Mouse (Mus musculus) midbrain, embryonic 16.5 days (tissue): ENCODE measurements around the gene Olfr1371. TPM values are rescaled to one million over a fixed set of nuclear protein-coding genes. Genes with fewer than 3 reads are reported as not detected.
"Not testable (repeated sequence)": the region's sequence is repeated elsewhere in the genome, so short reads cannot be mapped to it uniquely, and the experiment has no call there.

Experiments
- ATAC-seq: fragments of 200-750 bp; cut with Nextera tagmentation; 2 replicates; pipeline ENCODE4 v1.8.0; 2017; ENCODE audit warnings: moderate TSS enrichment
- H3K27ac ChIP-seq: fragments of 300-500 bp; sonication (generic); 2 replicates; pipeline ENCODE4 v1.5.1; 2014; ENCODE audit warnings: mild to moderate bottlenecking, low read length, mixed read lengths
- H3K27me3 ChIP-seq: fragments of 300-500 bp; sonication (generic); 2 replicates; pipeline ENCODE4 v1.6.1; 2014; ENCODE audit warnings: low read depth, low read length, mixed read lengths; ENCODE audit not compliant: control insufficient read depth, insufficient read depth
- H3K36me3 ChIP-seq: fragments of 300-500 bp; sonication (generic); 2 replicates; pipeline ENCODE4 v1.6.1; 2014; ENCODE audit warnings: mild to moderate bottlenecking, low read length, moderate library complexity, mixed read lengths; ENCODE audit not compliant: control insufficient read depth, insufficient read depth
- H3K4me1 ChIP-seq: fragments of 300-500 bp; sonication (generic); 2 replicates; pipeline ENCODE4 v1.6.1; 2014; ENCODE audit warnings: mild to moderate bottlenecking, low read length, mixed read lengths; ENCODE audit not compliant: control insufficient read depth, insufficient read depth
- H3K4me2 ChIP-seq: fragments of 300-500 bp; sonication (generic); 2 replicates; pipeline ENCODE4 v1.6.1; 2014; ENCODE audit warnings: mild to moderate bottlenecking, low read length, mixed read lengths
- H3K4me3 ChIP-seq: fragments of 300-500 bp; sonication (generic); 2 replicates; pipeline ENCODE4 v1.5.1; 2014; ENCODE audit warnings: low read depth, mild to moderate bottlenecking, low read length, moderate library complexity, mixed read lengths
- H3K9ac ChIP-seq: fragments of 300-500 bp; sonication (generic); 2 replicates; pipeline ENCODE4 v1.6.1; 2014; ENCODE audit warnings: low read depth, low read length, mixed read lengths
- H3K9me3 ChIP-seq: fragments of 300-500 bp; sonication (generic); replicated peaks from 2 replicates; pipeline ENCODE4 v1.6.1; 2014; ENCODE audit warnings: mild to moderate bottlenecking, low read length, mixed read lengths; ENCODE audit not compliant: control insufficient read depth, poor library complexity, severe bottlenecking
- WGBS: fragments of 180-500 bp; shearing (Covaris S2); extraction: QIAGEN DNeasy Blood & Tissue Kit; methylation state at CpG from one replicate; pipeline ENCODE4 v1.1.7; 2014; 5-methylcytosine and 5-hydroxymethylcytosine counted together
- polyA plus RNA-seq: library from polyadenylated mRNA; unstranded; fragments of >200 nt; fragmentation: Nextera tagmentation; extraction: Ambion mirVana; gene quantifications from 2 replicates; pipeline ENCODE4 v1.2.1, GENCODE M21; 2015

The Olfr1371 gene
- polyA plus RNA-seq, 1 experiment from 2014 or later = not detected

GRCm38 (mm10) chr11:52196496-52197023 is 17.2 kb downstream of the Olfr1371 start:
- not testable (repeated sequence) for H3K9ac ChIP-seq, H3K9me3 ChIP-seq, H3K27ac ChIP-seq, H3K4me2 ChIP-seq, ATAC-seq, H3K4me1 ChIP-seq, H3K27me3 ChIP-seq, H3K4me3 ChIP-seq, H3K36me3 ChIP-seq
- 94% methylated on average over 8 of the region's 8 CpGs for WGBS

GRCm38 (mm10) chr11:52180651-52181050 is 33.1 kb downstream of the Olfr1371 start:
- ATAC-seq, H3K4me3 ChIP-seq, H3K27ac ChIP-seq, H3K9ac ChIP-seq, H3K9me3 ChIP-seq, H3K4me2 ChIP-seq, H3K36me3 ChIP-seq, H3K4me1 ChIP-seq, H3K27me3 ChIP-seq: not testable (repeated sequence)
- WGBS = 88% methylated on average over 4 of the region's 4 CpGs

GRCm38 (mm10) chr11:52179897-52180296 is 33.9 kb downstream of the Olfr1371 start:
- not testable (repeated sequence) for H3K27ac ChIP-seq, H3K4me1 ChIP-seq, ATAC-seq, H3K9me3 ChIP-seq, H3K36me3 ChIP-seq, H3K4me2 ChIP-seq, H3K9ac ChIP-seq, H3K27me3 ChIP-seq, H3K4me3 ChIP-seq
- no CpG with 5 or more reads among the region's 3 CpGs for WGBS

- Histone ChIP-seq H3K36me3 (no peaks in the 10 kb centered on the region), H3K9me3 (no peaks in the 10 kb centered on the region), H3K27ac (no peak overlapping the region), H3K4me2 (peak overlapping the region; percentile 68), H3K4me3 (peak overlapping the region; percentile 36), H3K27me3 (peaks cover 13% of the 10 kb centered on the region), H3K9ac (0 out of 2 replicates have a peak overlapping the region, but pooled peaks have one; percentile 11), H3K4me1 (0 out of 2 replicates have a peak, but pooled peaks cover 2% of the 10 kb centered on the region)
- no peak for ATAC-seq
- 15% methylated on average over 12 of the region's 12 CpGs for WGBS
These were observed 45.3 kb downstream of the Olfr1371 start for GRCm38 (mm10) chr11:52168461-52168860.

GRCm38 (mm10) chr11:52167901-52168302 is 45.9 kb downstream of the Olfr1371 start:
- Histone ChIP-seq H3K4me2 (peak overlapping the region; percentile 68), H3K4me3 (peak overlapping the region; percentile 36), H3K27me3 (peaks cover 13% of the 10 kb centered on the region), H3K9ac (0 out of 2 replicates have a peak overlapping the region, but pooled peaks have one; percentile 11)
- under 1% methylated on average over 24 of the region's 42 CpGs for WGBS
- not testable (repeated sequence) for H3K36me3 ChIP-seq, H3K27ac ChIP-seq, H3K9me3 ChIP-seq, H3K4me1 ChIP-seq
- ATAC-seq = peak; percentile 66

- peaks cover 13% of the 10 kb centered on the region for H3K27me3 ChIP-seq
- no peak overlapping the region for H3K27ac ChIP-seq
- no peak overlapping the region for H3K9ac ChIP-seq
- H3K4me3 ChIP-seq = no peak overlapping the region
- no peaks in the 10 kb centered on the region for H3K36me3 ChIP-seq
- 0 out of 2 replicates have a peak overlapping the region, but pooled peaks have one; percentile 12 for H3K4me2 ChIP-seq
- H3K9me3 ChIP-seq = no peaks in the 10 kb centered on the region
- H3K4me1 ChIP-seq = 0 out of 2 replicates have a peak, but pooled peaks cover 2% of the 10 kb centered on the region
- 2% methylated on average over 21 of the region's 21 CpGs for WGBS
- ATAC-seq = no peak
These were observed 46.7 kb downstream of the Olfr1371 start for GRCm38 (mm10) chr11:52167126-52167525.

- no peak overlapping the region for H3K4me2 ChIP-seq
- H3K9ac ChIP-seq = no peak overlapping the region
- H3K4me1 ChIP-seq = 0 out of 2 replicates have a peak, but pooled peaks cover 2% of the 10 kb centered on the region
- no peaks in the 10 kb centered on the region for H3K36me3 ChIP-seq
- no peak for ATAC-seq
- no peak overlapping the region for H3K27ac ChIP-seq
- 46% methylated on average over 10 of the region's 10 CpGs for WGBS
- peaks cover 7% of the 10 kb centered on the region for H3K27me3 ChIP-seq
- no peaks in the 10 kb centered on the region for H3K9me3 ChIP-seq
- H3K4me3 ChIP-seq = no peak overlapping the region
These were observed 49.9 kb downstream of the Olfr1371 start for GRCm38 (mm10) chr11:52163926-52164325.

Other genes with a start within 250 kb of the Olfr1371 start
- 125 and 134 TPM in 2 replicates for gene Cdkn2aipnl, start 246.3 kb downstream of the Olfr1371 start, polyA plus RNA-seq
- gene Ube2b, start 213.2 kb downstream of the Olfr1371 start, polyA plus RNA-seq = 237 and 256 TPM in 2 replicates
- gene Cdkl3, start 209.8 kb downstream of the Olfr1371 start, polyA plus RNA-seq = 33.8 and 34.4 TPM in 2 replicates
- 122 and 123 TPM in 2 replicates for gene Ppp2ca, start 115.3 kb downstream of the Olfr1371 start, polyA plus RNA-seq
- gene Olfr1373, start 68.5 kb downstream of the Olfr1371 start, polyA plus RNA-seq = not detected in 2 replicates
- 1,072 and 1,120 TPM in 2 replicates for gene Skp1a, start 18.0 kb upstream of the Olfr1371 start, polyA plus RNA-seq
- gene Tcf7, start 69.0 kb upstream of the Olfr1371 start, polyA plus RNA-seq = 2.3 and 3.2 TPM in 2 replicates
- 362 and 402 TPM in 2 replicates for gene Vdac1, start 146.9 kb upstream of the Olfr1371 start, polyA plus RNA-seq
- 130 and 138 TPM in 2 replicates for gene 9530068E07Rik, start 182.4 kb upstream of the Olfr1371 start, polyA plus RNA-seq